ENCODE assay signal across 27 mouse cellular contexts in the genomic region with DNA sequence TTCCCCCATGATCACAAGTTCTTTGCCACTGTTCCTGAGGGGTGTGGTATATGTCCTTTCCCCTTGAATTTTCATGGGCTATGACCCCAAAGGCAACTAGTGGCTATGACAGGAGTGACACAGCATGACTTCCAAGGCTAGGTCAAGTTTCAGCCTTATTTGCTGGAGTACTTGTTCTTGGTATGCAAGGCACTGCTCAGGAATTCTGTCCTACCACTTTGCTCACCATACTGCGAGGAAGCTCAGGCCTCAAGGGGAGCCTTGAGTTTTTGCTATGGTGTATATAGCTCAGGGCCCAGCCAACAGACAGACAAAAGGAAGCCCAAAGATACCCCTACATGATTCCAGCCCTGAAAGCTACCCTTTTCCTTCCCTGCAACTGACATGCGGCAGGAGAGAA. TPM values are rescaled to one million over a fixed set of nuclear protein-coding genes. Genes with fewer than 3 reads are reported as not detected.
DNase-seq lines count a peak whose midpoint lies in the region; ATAC-seq lines count a peak whose summit lies in the region.
"Had no signal": no experiment of that assay in that cellular context is flagged by ENCODE, and none has a peak within 500 bp of the region (broad histone marks: within the 10 kb centered on the region; RNA-seq: fewer than 3 reads in every experiment).

No protein-coding gene starts in this region.

- no peak for ATAC-seq in lung, embryonic 16.5 days (ENCODE audit: low read depth)
- ATAC-seq in megakaryocyte, adult 5-6 weeks (ENCODE audit: poor library complexity, severe bottlenecking) = no peak
- ATAC-seq: CD4-positive, CD25-positive, alpha-beta regulatory T cell, adult 4 months; forebrain, embryonic 14.5 days; forebrain, embryonic 16.5 days had no signal

- H3K27me3 ChIP-seq in lung, embryonic 16.5 days (ENCODE audit: control insufficient read depth, insufficient read depth, low read depth, low read length) = peaks cover 10% of the 10 kb centered on the region
- peaks cover 47% of the 10 kb centered on the region for H3K27me3 ChIP-seq in megakaryocyte, embryonic 14.5 days (replicated peaks)
- H3K27me3 ChIP-seq: CH12.LX had no signal

- H3K9ac ChIP-seq in lung, embryonic 16.5 days (ENCODE audit: low read length) = no peak overlapping the region
- H3K9ac ChIP-seq: embryonic facial prominence, embryonic 13.5 days; embryonic facial prominence, embryonic 15.5 days; forebrain, embryonic 12.5 days had no signal

- no peak overlapping the region for H3K4me2 ChIP-seq in lung, embryonic 16.5 days (ENCODE audit: low read depth, low read length)
- H3K4me2 ChIP-seq: embryonic facial prominence, embryonic 13.5 days; embryonic facial prominence, embryonic 15.5 days; forebrain, embryonic 12.5 days had no signal

- H3K4me1 ChIP-seq in lung, embryonic 16.5 days (replicated peaks; ENCODE audit: control insufficient read depth, insufficient read depth, low read length) = peaks cover 5% of the 10 kb centered on the region; the same call in 1 of the 2 replicates
- peaks cover 44% of the 10 kb centered on the region for H3K4me1 ChIP-seq in megakaryocyte, embryonic 14.5 days

- H3K9me3 ChIP-seq in lung, embryonic 16.5 days (ENCODE audit: control insufficient read depth, low read length) = no peaks in the 10 kb centered on the region
- no peaks in the 10 kb centered on the region for H3K9me3 ChIP-seq in megakaryocyte, embryonic 14.5 days
- H3K9me3 ChIP-seq: embryonic facial prominence, embryonic 13.5 days; embryonic facial prominence, embryonic 15.5 days; forebrain, embryonic 10.5 days; forebrain, embryonic 12.5 days; G1E had no signal

- H3K27ac ChIP-seq in lung, embryonic 16.5 days (ENCODE audit: low read length) = peak overlapping the region; percentile 43; the same call in 1 of the 2 replicates
- H3K27ac ChIP-seq: embryonic facial prominence, embryonic 13.5 days; embryonic facial prominence, embryonic 15.5 days; forebrain, embryonic 10.5 days; forebrain, embryonic 12.5 days had no signal

- H3K36me3 ChIP-seq in lung, embryonic 16.5 days (ENCODE audit: control insufficient read depth, insufficient read depth, low read length) = no peaks in the 10 kb centered on the region
- no peaks in the 10 kb centered on the region for H3K36me3 ChIP-seq in megakaryocyte, embryonic 14.5 days (replicated peaks; ENCODE audit: low read length)
- H3K36me3 ChIP-seq: embryonic facial prominence, embryonic 13.5 days; embryonic facial prominence, embryonic 15.5 days; forebrain, embryonic 10.5 days; forebrain, embryonic 12.5 days; G1E had no signal

- WGBS in lung, embryonic 16.5 days = 49% methylated on average over 2 of the region's 2 CpGs

- DNase-seq in lung, postnatal 25 days (ENCODE audit: low spot score) = no peak
- peak; percentile 25 for DNase-seq in R1 (ENCODE audit: low read depth, low spot score)
- no peak for DNase-seq in Muller cell, postnatal 12 days (ENCODE audit: inconsistent ontology term)
- DNase-seq: adrenal gland, adult 2 months; adrenal gland, postnatal 10 days; adrenal gland, postnatal 25 days; B cell, adult 2 months; cerebellum, adult 11 months; cerebellum, adult 18-20 months; cerebellum, adult 8-10 months; cerebellum, adult 9-11 months; cerebellum, postnatal 14 days; cerebellum, postnatal 36 days; embryo, embryonic 11 days had no signal

- H3K4me3 ChIP-seq in lung, embryonic 16.5 days (ENCODE audit: low read length) = no peak overlapping the region
- peak overlapping the region; percentile 8 for H3K4me3 ChIP-seq in megakaryocyte, embryonic 14.5 days (replicated peaks)
- H3K4me3 ChIP-seq: embryonic facial prominence, embryonic 13.5 days; embryonic facial prominence, embryonic 15.5 days; erythroblast, embryonic 14.5 days; forebrain, embryonic 10.5 days; forebrain, embryonic 12.5 days had no signal

RNA-seq across cellular contexts. Expression of gene Bcor, which starts 13.9 kb away (rescaled TPM):
- 18.5 and 19.7 TPM in 2 replicates for polyA plus RNA-seq in lung, embryonic 16.5 days (2015; fragmentation: Nextera tagmentation; extraction: Ambion mirVana)
- polyA plus RNA-seq in megakaryocyte, embryonic 14.5 days (2012; ENCODE audit: insufficient read depth, low replicate concordance) = 11.1 and 15.0 TPM in 2 replicates
- total RNA-seq in megakaryocyte, adult 5-6 weeks (2015) = 27.3 and 27.7 TPM in 2 replicates
- 24.7 and 27.9 TPM in 2 replicates for total RNA-seq in megakaryocyte, adult 5-6 weeks (2017)
